Mouse (Mus musculus): ENCODE results near the gene Aloxe3. TPM values are rescaled to one million over a fixed set of nuclear protein-coding genes. Genes with fewer than 3 reads are reported as not detected.
A peak's percentile ranks its signal among the peaks of the same experiment; 100 is the strongest.

Gene Aloxe3
- total RNA-seq, 2 experiments from 2014 or later, result 0.18 TPM; not detected in 1

DNA sequence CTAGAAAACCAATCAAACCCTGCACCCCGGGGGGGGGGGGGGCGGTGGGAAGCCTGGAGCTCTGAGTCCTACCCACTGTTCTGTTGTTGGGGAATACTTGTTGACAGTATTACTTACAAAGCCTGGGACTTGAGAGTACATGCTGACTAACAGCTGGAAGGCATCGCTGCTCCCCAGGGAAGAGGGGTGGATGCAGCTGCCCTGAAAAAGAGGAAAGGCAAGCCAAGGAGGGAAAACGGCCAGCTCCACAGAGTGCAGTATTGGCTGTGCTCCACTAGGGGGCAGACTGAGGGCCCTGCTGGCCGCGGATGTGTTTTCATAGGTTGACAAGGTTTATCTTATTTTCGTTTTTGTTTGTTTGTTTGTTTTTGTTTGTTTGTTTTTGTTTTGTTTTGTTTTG, 45.9 kb downstream of the Aloxe3 start:
- peak; percentile 56; the same call in 1 of the 2 replicates for ATAC-seq (ENCODE audit: poor library complexity, severe bottlenecking)

DNA sequence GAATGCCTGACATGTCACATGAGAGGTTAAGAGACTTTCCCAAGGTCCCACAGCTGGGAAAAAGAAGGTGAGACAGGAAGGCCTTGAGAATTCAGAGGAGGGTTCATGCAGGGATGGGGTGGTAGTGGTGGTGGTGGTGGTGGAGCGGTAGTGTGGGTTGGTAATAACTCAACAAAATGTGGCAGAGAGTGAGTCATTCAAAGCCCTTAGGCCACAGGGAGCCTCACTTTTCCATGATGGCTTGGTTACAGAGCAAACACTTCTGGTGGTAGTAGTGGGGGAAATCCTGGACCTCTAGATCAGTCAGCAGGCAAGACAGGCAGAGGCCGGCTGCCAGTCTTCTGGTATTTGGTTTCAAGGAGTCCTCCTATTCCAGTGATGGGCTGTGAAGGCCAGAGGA, 46.9 kb downstream of the Aloxe3 start:
- ATAC-seq (ENCODE audit: poor library complexity, severe bottlenecking), result no peak

DNA sequence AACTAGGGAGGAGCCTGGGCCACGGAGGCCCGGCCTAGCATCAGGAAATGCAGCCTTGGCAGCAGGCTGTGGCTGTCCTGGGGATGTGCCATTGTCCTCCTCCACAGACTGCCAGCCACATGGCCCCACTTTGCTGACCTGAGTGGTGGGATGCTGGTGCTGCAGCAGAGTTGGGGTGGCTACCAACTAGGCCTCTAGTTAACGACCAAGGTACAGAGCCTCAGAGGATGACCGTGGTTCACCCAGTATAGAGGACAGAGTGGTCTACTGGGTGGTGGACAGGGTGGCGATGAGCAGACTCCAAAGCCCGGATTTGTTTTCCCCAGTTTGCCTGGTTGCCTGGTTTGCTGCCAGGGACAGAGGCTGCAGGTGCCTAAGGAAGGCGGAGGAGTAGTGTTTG, 49.0 kb downstream of the Aloxe3 start:
- ATAC-seq (ENCODE audit: poor library complexity, severe bottlenecking), result no peak

DNA sequence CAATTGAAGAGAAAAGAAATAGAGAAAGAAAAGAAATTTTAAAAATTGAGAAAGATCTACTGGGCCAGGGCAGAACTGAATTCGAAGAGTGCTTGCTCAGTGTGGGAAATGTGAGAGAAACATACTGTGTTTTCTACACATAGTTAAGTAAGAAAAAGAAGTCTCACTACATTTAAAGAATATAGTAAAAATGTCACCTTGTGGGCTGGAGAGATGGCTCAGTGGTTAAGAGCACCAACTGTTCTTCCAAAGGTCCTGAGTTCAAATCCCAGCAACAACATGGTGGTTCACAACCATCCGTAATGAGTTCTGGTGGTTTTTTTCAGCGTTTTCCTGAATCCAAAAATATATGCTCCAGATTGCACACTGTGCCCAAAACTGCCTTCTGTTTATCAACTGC, 52.8 kb downstream of the Aloxe3 start:
- no peak for ATAC-seq (ENCODE audit: poor library complexity, severe bottlenecking)

DNA sequence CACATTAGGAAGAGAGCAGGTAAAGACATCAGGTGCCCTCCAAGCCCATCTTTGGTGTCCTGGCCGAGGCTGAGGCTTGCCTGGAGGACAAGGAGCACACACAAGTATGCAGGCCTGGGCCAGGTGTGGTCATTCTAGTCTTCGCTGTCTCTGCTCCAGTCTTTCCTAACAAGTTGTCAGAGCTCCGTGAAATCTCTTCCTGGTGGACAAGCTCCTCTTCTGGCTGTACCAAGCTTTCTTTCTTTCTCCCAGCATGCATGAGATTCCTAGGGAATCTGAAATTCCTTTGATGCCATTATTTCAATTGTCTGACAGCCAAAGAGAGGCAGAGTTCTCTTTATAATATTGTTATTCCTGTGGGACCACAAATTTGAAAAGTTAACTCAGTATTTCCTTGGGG, 53.8 kb downstream of the Aloxe3 start:
- ATAC-seq (ENCODE audit: poor library complexity, severe bottlenecking), result no peak

DNA sequence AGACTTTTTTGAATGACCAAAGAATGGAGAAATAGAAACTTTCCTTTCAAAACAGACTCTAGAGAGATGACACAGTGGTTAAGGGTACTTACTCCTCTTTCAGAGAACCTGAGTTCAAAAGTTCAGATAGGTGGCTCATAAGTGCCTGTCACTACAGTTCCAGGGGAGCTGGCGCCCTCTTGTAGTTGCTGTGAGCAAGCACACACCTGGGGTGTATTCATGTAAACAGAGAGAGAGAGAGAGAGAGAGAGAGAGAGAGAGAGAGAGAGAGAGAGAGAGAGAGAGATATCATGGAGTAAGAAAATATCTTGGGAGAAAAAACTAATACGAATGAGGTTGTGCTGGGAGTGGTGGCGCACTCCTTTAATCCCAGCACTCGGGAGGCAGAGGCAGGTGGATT, 54.4 kb downstream of the Aloxe3 start:
- no peak for ATAC-seq (ENCODE audit: poor library complexity, severe bottlenecking)

DNA sequence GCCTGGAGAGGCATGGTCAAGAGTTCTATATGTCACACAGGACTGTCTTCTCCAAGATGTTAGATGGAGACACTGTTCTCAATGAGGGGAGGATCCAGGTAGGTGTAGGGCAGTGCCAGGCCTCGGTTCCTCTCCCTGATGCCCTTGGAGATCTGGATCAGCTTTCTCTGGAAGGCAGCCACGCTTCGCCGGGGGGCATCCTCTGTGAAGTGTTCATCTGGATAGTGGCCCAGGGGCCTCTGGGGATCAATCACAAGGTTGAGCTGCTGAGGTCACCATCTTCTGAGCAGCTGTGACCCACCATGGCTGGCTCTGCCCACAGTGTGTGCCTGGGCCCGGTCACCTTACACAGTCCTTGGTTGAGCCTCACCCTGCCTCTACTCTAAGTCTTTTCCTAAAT, 59.3 kb downstream of the Aloxe3 start:
- ATAC-seq (ENCODE audit: poor library complexity, severe bottlenecking), result no peak

DNA sequence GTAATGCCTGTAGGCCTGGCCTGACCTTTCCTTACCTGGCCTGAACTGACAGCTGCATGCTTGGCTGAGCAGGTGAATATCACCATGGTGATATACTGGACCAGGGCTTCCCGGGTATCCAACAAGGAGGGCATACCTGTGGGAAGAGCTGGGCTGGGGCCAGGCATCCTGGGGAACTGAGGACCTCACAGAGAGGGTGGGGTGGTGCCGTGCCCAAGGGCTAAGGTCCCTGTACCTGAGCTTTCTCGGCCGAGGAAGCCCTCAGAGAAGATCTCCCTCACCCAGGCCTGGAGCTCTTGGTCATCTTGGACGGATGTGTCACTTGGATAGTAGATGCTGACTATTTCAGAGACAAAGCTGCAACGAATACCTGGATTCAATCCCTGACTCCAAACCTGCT, 60.2 kb downstream of the Aloxe3 start:
- ATAC-seq (ENCODE audit: poor library complexity, severe bottlenecking), result no peak

DNA sequence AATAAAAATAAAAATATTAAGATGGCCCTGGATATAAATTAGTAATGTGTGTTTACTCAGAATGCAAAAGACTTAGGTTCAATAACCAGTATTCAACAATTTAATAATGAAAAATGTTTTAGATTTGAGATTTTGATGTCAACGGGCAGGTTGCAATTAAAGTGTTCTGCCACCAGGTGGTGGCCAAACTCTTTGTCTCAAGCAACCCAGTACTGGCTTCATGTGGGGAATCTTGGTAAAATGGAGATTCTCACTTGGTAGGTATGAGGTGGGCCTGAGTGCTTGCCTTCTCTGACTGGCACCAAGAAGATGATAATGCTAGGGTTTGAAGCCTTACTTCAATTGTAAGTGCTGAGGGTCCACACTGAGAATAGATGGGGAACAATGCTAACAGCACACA, 67.1 kb downstream of the Aloxe3 start:
- ATAC-seq (ENCODE audit: poor library complexity, severe bottlenecking), result no peak

DNA sequence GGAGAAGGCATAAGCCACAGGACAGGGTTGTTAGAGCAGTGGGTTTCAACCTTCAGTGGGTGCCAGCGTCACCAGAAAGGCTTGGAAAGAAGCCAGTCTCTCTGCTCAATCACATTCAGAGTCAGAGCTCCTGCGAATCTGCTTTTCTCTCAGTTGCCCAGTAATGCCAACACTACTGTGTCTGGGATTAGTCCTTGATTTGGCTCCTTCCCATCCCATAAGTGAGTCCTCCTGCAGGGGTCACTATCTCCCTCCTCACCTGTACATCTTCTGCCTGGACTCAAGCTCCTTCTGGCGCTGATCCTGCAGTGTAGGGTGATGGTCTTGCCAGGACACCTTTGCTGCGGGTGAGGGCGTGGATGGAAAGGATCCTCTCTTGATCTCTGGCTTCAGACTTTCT, 71.1 kb downstream of the Aloxe3 start:
- ATAC-seq (ENCODE audit: poor library complexity, severe bottlenecking), result no peak

DNA sequence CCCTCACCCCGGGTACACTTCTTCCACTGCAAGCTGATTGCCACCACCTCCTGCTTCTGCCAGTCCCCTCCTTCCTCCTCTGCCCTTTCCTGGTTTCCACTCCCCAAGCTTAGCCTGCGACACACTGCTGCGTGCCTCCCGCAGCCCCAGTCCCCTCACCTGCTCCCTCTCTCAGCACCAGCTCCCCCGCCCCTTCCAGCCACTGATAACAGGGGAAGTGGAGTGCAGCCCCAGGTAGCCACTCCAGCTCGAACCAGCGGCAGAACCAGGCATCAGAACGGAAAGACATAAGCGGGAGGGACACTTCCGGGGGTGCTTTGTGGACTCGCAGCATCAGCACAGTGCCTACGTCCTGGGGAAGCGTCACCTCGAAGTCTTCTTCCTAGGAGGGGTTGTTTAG, 71.5 kb downstream of the Aloxe3 start:
- 0 out of 2 replicates have a peak, but pooled peaks have one; percentile 27 for ATAC-seq (ENCODE audit: poor library complexity, severe bottlenecking)

DNA sequence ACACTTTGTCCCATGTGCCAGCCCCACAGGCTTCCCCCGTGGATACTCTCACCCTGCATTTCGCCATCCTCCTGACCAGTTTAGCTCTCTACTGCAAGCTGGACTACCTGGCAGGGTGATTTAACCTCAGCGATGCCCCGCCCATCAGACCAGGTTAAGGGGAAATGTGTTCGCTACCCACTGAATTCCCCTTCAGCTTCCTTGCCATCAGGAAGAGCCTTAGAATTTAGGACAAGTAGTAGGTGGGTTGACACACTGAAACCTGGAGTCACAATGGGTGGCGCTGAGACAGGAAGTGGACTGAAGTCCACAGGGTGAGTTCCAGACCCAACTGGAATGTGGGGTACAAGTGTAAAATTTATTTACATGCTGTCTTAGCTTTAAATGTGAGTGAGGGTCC, 72.0 kb downstream of the Aloxe3 start, which contains the start of gene Alox8:
TSS of gene Alox8 (minus strand) at position 101 of the 400 bp plus-strand sequence.
- ATAC-seq (ENCODE audit: poor library complexity, severe bottlenecking), result no peak

Other genes with a start within 250 kb of the Aloxe3 start
- gene Rnf222, start 237.3 kb upstream of the Aloxe3 start, total RNA-seq (2015), result not detected in 2 replicates
- gene Rnf222, start 237.3 kb upstream of the Aloxe3 start, total RNA-seq (2017), result not detected in 2 replicates
- gene Rpl26, start 224.3 kb upstream of the Aloxe3 start, total RNA-seq (2015), result 2,468 and 2,587 TPM in 2 replicates
- 3,510 and 4,069 TPM in 2 replicates for gene Rpl26, start 224.3 kb upstream of the Aloxe3 start, total RNA-seq (2017)
- gene Odf4, start 198.8 kb upstream of the Aloxe3 start, total RNA-seq (2015), result not detected in 2 replicates
- gene Odf4, start 198.8 kb upstream of the Aloxe3 start, total RNA-seq (2017), result not detected in 2 replicates
- not detected in 2 replicates for gene Arhgef15, start 168.4 kb upstream of the Aloxe3 start, total RNA-seq (2015)
- gene Arhgef15, start 168.4 kb upstream of the Aloxe3 start, total RNA-seq (2017), result 0.07 TPM in 1 of 2 replicates, not detected in the other
- 6.6 and 7.9 TPM in 2 replicates for gene Slc25a35, start 157.8 kb upstream of the Aloxe3 start, total RNA-seq (2015)
- 1.8 and 2.4 TPM in 2 replicates for gene Slc25a35, start 157.8 kb upstream of the Aloxe3 start, total RNA-seq (2017)
- 10.2 and 13.1 TPM in 2 replicates for gene Rangrf, start 150.7 kb upstream of the Aloxe3 start, total RNA-seq (2015)
- gene Rangrf, start 150.7 kb upstream of the Aloxe3 start, total RNA-seq (2017), result 4.7 and 6.8 TPM in 2 replicates
- 7.3 and 10.3 TPM in 2 replicates for gene Pfas, start 117.4 kb upstream of the Aloxe3 start, total RNA-seq (2015)
- gene Pfas, start 117.4 kb upstream of the Aloxe3 start, total RNA-seq (2017), result 7.4 and 10.4 TPM in 2 replicates
- gene Ctc1, start 110.0 kb upstream of the Aloxe3 start, total RNA-seq (2015), result 28.0 and 34.5 TPM in 2 replicates
- 15.8 and 20.5 TPM in 2 replicates for gene Ctc1, start 110.0 kb upstream of the Aloxe3 start, total RNA-seq (2017)
- gene Aurkb, start 80.2 kb upstream of the Aloxe3 start, total RNA-seq (2015), result 105 and 116 TPM in 2 replicates
- gene Aurkb, start 80.2 kb upstream of the Aloxe3 start, total RNA-seq (2017), result 116 and 125 TPM in 2 replicates
- gene Borcs6, start 66.2 kb upstream of the Aloxe3 start, total RNA-seq (2015), result 18.8 and 20.5 TPM in 2 replicates
- gene Borcs6, start 66.2 kb upstream of the Aloxe3 start, total RNA-seq (2017), result 17.7 and 20.2 TPM in 2 replicates
- gene Tmem107, start 55.1 kb upstream of the Aloxe3 start, total RNA-seq (2015), result 13.2 and 15.7 TPM in 2 replicates
- gene Tmem107, start 55.1 kb upstream of the Aloxe3 start, total RNA-seq (2017), result 11.4 and 26.6 TPM in 2 replicates
- 53.9 and 66.6 TPM in 2 replicates for gene Vamp2, start 37.4 kb upstream of the Aloxe3 start, total RNA-seq (2015)
- 11.2 and 21.8 TPM in 2 replicates for gene Vamp2, start 37.4 kb upstream of the Aloxe3 start, total RNA-seq (2017)
- gene Per1, start 30.7 kb upstream of the Aloxe3 start, total RNA-seq (2015), result 6.7 and 12.5 TPM in 2 replicates
- 7.9 and 8.5 TPM in 2 replicates for gene Per1, start 30.7 kb upstream of the Aloxe3 start, total RNA-seq (2017)
- gene Hes7, start 5.5 kb upstream of the Aloxe3 start, total RNA-seq (2015), result not detected in 2 replicates
- not detected in 2 replicates for gene Hes7, start 5.5 kb upstream of the Aloxe3 start, total RNA-seq (2017)
- gene 9130213A22Rik, start 3.3 kb upstream of the Aloxe3 start, total RNA-seq (2015), result not detected in 2 replicates
- not detected in 2 replicates for gene 9130213A22Rik, start 3.3 kb upstream of the Aloxe3 start, total RNA-seq (2017)
- gene Alox12b, start 31.1 kb downstream of the Aloxe3 start, total RNA-seq (2015), result not detected in 2 replicates
- not detected in 2 replicates for gene Alox12b, start 31.1 kb downstream of the Aloxe3 start, total RNA-seq (2017)
- 1.3 and 1.5 TPM in 2 replicates for gene Alox8, start 71.9 kb downstream of the Aloxe3 start, total RNA-seq (2015)
- gene Alox8, start 71.9 kb downstream of the Aloxe3 start, total RNA-seq (2017), result 1.8 and 2.0 TPM in 2 replicates
- 0.16 TPM in 1 of 2 replicates, not detected in the other for gene Gucy2e, start 111.1 kb downstream of the Aloxe3 start, total RNA-seq (2015)
- 0.07 and 0.33 TPM in 2 replicates for gene Gucy2e, start 111.1 kb downstream of the Aloxe3 start, total RNA-seq (2017)
- gene Cntrob, start 197.9 kb downstream of the Aloxe3 start, total RNA-seq (2015), result 15.2 and 28.3 TPM in 2 replicates
- 10.4 and 13.8 TPM in 2 replicates for gene Cntrob, start 197.9 kb downstream of the Aloxe3 start, total RNA-seq (2017)
- 219 and 269 TPM in 2 replicates for gene Trappc1, start 198.1 kb downstream of the Aloxe3 start, total RNA-seq (2015)
- 155 and 195 TPM in 2 replicates for gene Trappc1, start 198.1 kb downstream of the Aloxe3 start, total RNA-seq (2017)
- 0.59 and 1.3 TPM in 2 replicates for gene Kcnab3, start 200.4 kb downstream of the Aloxe3 start, total RNA-seq (2015)
- 0.40 and 1.7 TPM in 2 replicates for gene Kcnab3, start 200.4 kb downstream of the Aloxe3 start, total RNA-seq (2017)
- gene Rnf227, start 214.6 kb downstream of the Aloxe3 start, total RNA-seq (2015), result 3.7 and 8.1 TPM in 2 replicates
- gene Rnf227, start 214.6 kb downstream of the Aloxe3 start, total RNA-seq (2017), result 7.2 and 8.7 TPM in 2 replicates
- gene Chd3, start 243.5 kb downstream of the Aloxe3 start, total RNA-seq (2015), result 13.6 and 13.9 TPM in 2 replicates
- gene Chd3, start 243.5 kb downstream of the Aloxe3 start, total RNA-seq (2017), result 17.1 and 19.8 TPM in 2 replicates